Mouse (Mus musculus) hematopoietic multipotent progenitor cell, adult 10-12 weeks (in vitro differentiated cells): ENCODE measurements around the gene Matn3. TPM values are rescaled to one million over a fixed set of nuclear protein-coding genes. Genes with fewer than 3 reads are reported as not detected.

ENCODE experiments used
- polyA plus RNA-seq: library from polyadenylated mRNA; stranded (reverse); fragments of >175 nt; gene quantifications from 2 replicates; pipeline ENCODE4 v1.2.3, GENCODE M21; 2012; ENCODE audit warnings: low replicate concordance

The Matn3 gene
- not detected in 2 replicates for polyA plus RNA-seq

DNA sequence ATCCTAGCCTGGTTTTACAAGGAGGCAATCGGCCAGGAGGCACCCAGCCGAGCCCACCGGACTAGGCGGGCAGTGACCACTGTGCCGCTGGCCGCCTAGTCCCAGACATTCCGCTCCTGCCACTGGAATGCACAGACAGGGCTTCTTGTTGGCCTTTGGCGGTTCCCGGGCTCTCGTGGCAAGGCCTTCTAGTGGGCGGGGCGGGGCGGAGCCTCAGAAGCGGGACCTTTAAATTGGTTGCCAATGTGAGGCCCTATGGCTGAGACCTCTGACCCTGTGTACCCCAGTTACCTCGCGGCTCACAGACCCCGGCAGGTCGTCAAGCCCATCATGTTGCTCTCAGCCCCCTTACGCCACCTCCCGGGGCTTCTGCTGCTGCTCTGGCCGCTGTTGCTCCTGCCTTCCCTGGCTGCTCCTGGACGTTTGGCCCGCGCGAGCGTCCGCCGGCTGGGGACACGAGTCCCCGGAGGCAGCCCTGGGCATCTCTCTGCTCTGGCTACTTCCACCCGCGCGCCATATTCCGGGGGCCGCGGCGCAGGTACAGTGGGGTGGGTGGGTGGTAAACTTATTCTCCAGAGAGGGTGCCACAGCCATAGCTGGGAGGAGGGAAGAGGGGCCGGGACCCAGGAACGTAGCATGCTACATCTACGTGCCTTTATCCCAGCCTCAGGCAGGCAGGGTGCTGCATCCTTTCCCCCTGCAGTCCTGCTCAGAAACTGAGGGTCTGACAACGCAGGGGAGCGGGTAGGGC lies at the start of gene Matn3:
Matn3 (plus strand) TSS at position 216 of the 751 bp plus-strand sequence.

DNA sequence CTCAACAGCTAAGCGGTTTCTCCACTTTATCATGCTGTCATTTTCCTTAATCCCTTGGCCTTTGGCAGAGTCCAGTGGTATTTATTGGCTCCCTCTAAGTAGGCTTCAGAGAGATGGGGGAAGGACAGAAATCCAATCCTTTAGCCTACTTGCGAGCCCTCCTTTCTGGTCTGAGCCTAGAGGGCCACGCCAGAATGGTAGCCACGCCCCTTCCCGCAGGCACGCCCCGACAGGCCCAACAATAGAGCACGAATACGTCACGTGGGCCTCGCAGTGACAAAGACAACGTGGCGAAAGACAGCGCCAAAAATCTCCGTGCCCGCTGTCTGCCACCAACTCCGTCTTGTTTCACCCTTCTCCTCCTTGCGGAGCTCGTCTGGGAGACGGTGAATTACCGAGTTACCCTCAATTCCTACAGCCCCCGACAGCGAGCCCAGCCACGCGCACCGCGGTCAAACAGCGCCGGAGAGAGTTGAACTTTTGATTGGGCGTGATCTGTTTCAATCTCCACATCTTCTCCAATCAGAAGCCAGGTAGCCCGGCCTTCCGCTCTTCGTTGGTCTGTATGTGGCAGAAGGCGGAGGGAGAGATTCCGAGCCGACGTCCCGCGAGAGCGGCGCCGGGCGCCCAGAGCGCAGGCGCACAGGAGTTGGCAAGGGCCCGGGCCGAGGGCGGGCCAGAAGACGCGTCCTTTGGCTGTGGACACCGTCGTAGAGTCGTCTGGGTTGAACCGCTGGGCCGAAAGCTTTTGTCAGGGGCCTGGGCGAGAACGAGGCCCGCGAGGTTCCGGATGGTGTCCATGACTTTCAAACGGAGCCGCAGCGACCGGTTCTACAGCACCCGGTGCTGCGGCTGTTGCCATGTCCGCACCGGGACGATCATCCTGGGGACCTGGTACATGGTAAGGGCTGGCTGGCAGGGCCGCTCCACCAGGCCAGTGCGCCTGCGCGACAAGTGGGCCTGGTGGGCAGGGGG lies 26.0 kb upstream of the Matn3 start, which contains the start of gene Laptm4a:
Laptm4a (plus strand) TSS at position 271 of the 975 bp plus-strand sequence.

DNA sequence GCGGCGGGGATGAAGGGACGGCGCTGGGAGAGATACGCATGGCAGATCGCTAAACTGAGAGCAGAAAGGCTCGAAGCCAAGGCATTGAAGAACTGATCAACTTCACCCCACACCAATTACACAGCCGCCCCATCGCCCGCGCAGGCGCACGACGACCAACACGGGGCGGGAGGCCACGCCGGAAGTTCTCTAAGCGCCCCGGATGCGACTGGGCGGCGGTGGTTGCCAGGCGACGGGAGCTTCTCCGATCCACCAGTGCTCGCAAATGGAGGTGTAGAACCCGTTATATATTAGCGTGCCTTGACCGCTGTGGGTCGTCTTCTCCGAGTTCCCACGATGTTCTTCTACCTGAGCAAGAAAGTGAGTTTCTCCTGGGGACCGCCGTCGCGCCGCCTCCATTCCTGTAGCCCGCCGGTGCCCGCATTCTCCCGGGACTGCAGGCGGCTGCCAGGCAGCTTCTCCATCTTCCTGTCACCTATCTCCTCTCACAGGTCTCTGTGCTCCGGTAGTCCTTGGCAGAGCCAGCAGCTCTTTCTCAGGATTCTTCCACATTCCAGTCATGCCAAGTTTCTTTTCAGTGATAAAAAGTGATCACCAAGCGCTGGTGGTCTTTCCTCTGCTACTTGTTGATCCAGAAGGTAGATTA lies 26.2 kb downstream of the Matn3 start, which contains the start of gene Wdr35:
Wdr35 (plus strand) TSS at position 73 of the 646 bp plus-strand sequence.

Other genes starting within 250 kb of the Matn3 start
- 41.4 and 57.6 TPM in 2 replicates for gene Sdc1, start 176.6 kb upstream of the Matn3 start, polyA plus RNA-seq
- gene Laptm4a, start 26.3 kb upstream of the Matn3 start, polyA plus RNA-seq: 9.7 and 43.7 TPM in 2 replicates
- 0.12 and 0.37 TPM in 2 replicates for gene Wdr35, start 26.0 kb downstream of the Matn3 start, polyA plus RNA-seq
- gene Ttc32, start 82.1 kb downstream of the Matn3 start, polyA plus RNA-seq: 19.9 and 33.3 TPM in 2 replicates